Mouse (Mus musculus): ENCODE data around the gene Pitpnm3. TPM values are rescaled to one million over a fixed set of nuclear protein-coding genes. Genes with fewer than 3 reads are reported as not detected.

Pitpnm3 gene
- polyA plus RNA-seq, 1 experiment from 2014 or later = 0.03 TPM

DNA sequence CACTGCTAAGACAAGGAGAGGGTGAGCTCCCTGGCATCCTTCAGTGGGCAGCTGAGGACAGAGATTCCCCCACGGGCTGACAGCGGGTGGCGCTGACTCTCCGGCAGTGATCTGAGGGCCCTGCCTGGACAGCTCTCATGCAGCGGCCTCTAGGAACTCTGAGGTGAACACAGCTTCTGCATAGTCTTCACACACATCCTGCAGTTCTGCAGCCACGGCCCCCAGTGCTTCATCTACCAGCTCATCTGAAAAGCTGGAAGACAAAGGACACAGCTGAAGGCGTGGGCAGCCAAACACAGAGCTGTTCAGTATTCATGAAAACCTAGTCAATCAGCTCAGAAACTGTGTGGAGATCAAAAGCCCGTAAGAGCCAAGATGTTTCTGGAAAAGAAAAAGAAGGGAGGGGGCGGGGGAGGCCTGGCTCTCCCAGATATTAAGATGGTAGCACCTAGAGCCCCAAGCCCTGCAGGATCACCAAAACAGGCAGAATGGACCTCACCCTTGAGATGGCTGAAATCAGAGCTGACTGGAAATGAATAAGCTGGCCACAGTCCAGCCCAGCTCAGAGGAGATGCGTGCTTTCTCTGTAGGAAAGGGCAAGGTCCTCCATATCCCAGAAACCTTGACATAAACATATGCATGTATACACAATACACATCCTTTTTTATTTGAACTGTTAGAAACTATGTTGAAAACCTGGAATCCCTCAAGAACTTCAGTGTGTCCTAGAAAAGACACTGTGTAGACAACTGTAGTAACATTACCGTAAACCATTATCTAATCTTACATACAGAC is 19.8 kb upstream of the Pitpnm3 start:
- no peak overlapping the region for H3K27ac ChIP-seq
- peaks cover 69% of the 10 kb centered on the region for H3K36me3 ChIP-seq
- no peaks in the 10 kb centered on the region for H3K27me3 ChIP-seq (ENCODE audit: low read depth, poor library complexity, severe bottlenecking)
- DNase-seq (ENCODE audit: low spot score) = no peak
- 85% methylated on average over 11 of the region's 11 CpGs for WGBS
- H3K4me1 ChIP-seq = peaks cover 8% of the 10 kb centered on the region
- H3K9me3 ChIP-seq (replicated peaks) = no peaks in the 10 kb centered on the region
- H3K4me3 ChIP-seq = no peak overlapping the region

DNA sequence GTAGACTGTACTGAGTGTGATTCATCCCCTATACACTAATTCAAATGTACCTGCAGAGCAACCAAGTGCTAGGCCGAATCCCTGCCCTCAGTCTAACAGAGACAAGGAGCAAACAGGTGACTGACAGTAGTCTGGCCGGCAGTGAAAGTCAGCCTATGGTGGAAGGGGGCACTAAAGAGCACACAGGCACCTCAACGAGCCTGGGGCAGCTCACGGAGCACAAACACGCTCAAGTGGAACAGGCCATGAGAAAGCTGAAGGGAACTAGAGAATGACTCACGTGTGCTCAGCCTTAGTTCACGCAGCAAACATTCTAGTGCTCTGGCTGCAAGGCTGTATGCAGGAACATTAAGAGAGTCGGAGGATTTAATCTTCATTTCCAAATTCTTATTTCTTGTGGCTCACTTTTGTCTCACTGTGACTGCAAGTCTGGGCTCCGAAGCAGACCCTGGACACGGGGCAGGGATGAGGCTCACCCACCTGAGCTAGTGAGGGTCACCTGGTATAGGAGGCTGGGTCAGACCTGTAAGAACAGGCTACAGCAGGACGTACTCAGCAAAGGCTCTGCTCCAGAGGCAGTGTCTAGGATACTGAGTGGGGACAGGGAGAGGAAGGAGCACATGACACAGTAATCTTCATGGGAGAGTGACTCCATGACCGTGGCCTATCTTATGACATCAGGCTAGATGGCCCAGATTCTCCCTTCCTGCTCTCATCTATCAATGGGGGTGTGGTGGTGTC is 17.7 kb upstream of the Pitpnm3 start:
- no peak for DNase-seq (ENCODE audit: low spot score)
- peaks cover 8% of the 10 kb centered on the region for H3K4me1 ChIP-seq
- H3K36me3 ChIP-seq = peaks cover 51% of the 10 kb centered on the region
- WGBS = 86% methylated on average over 12 of the region's 12 CpGs
- no peaks in the 10 kb centered on the region for H3K9me3 ChIP-seq (replicated peaks)
- H3K27me3 ChIP-seq (ENCODE audit: low read depth, poor library complexity, severe bottlenecking) = no peaks in the 10 kb centered on the region
- H3K27ac ChIP-seq = no peak overlapping the region
- no peak overlapping the region for H3K4me3 ChIP-seq

DNA sequence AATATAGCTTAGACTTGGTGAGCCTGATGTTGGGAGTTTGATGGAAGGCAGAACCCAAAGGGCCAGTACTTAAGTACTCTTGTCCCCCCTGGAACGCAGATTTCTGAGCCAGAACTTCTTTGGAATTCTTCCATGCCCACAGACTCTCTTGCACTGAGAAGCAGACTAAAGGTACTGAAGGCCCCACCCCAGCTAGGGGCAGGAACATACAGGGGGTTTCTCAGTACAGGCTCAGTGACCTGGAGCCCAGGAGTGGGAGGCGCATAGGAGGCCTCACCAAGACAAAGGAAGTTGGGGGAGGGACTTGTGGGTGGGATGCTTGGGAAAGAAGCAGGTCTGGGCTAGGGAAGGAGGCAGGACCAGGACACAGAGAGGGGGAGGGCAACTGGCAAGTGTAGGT is 15.5 kb upstream of the Pitpnm3 start:
- Histone ChIP-seq H3K27me3 (ENCODE audit: low read depth, poor library complexity, severe bottlenecking) (no peaks in the 10 kb centered on the region), H3K27ac (peak overlapping the region; percentile 63), H3K4me3 (no peak overlapping the region), H3K4me1 (peaks cover 8% of the 10 kb centered on the region), H3K36me3 (peaks cover 30% of the 10 kb centered on the region), H3K9me3 (replicated peaks) (no peaks in the 10 kb centered on the region)
- 68% methylated on average over 2 of the region's 2 CpGs for WGBS
- DNase-seq (ENCODE audit: low spot score) = no peak

DNA sequence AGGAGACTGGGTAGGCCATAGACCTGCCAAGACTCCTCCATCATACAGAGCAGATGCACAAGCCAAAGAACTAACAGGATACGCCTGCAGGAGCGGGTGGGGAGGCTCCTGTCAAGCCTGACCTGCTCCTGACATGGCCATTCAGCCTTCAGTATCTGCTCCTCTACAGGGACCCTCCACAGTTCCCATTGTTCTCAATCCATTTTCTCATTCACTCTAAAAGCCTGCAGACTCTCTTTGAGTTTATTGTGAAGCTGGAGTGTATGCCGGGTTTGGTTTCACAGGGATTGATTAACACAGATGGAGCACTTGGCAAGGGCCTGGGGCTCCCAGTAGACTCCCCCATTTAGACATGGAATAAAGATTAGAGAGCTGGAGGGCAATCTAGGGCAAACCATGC is 12.3 kb upstream of the Pitpnm3 start:
- DNase-seq (ENCODE audit: low spot score) = no peak

DNA sequence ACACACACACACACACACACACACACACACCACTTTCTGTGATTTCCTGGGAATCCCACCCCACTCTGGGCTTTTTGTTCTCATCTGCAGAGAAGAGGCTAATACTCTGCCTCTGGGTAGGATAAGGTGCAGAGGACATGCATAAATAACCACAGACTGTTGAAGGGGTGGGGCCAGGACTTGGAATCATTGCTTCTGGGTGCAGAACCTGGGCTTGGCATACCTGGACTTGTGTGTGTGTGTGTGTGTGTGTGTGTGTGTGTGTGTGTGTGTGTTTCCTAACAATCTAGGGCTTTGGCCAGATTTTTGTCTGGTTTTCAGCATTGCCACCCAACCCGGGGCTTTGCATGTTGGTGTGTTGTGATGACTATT is 10.3 kb upstream of the Pitpnm3 start:
- Histone ChIP-seq H3K4me3 (no peak overlapping the region), H3K4me1 (peaks cover 12% of the 10 kb centered on the region; the same call in 1 of the 2 replicates), H3K27ac (no peak overlapping the region), H3K9me3 (replicated peaks) (no peaks in the 10 kb centered on the region), H3K27me3 (ENCODE audit: low read depth, poor library complexity, severe bottlenecking) (no peaks in the 10 kb centered on the region), H3K36me3 (no peaks in the 10 kb centered on the region)
- no peak for DNase-seq (ENCODE audit: low spot score)
- 88% methylated on average over 1 of the region's 1 CpGs for WGBS

More for the DNA sequence above, 12.3 kb upstream of the Pitpnm3 start:
- 68% methylated on average over 3 of the region's 3 CpGs for WGBS
- no peak overlapping the region for H3K4me3 ChIP-seq
- peaks cover 18% of the 10 kb centered on the region for H3K4me1 ChIP-seq
- H3K27ac ChIP-seq = no peak overlapping the region
- no peaks in the 10 kb centered on the region for H3K27me3 ChIP-seq (ENCODE audit: low read depth, poor library complexity, severe bottlenecking)
- H3K36me3 ChIP-seq = peaks cover 2% of the 10 kb centered on the region; the same call in 1 of the 2 replicates
- H3K9me3 ChIP-seq (replicated peaks) = no peaks in the 10 kb centered on the region

DNA sequence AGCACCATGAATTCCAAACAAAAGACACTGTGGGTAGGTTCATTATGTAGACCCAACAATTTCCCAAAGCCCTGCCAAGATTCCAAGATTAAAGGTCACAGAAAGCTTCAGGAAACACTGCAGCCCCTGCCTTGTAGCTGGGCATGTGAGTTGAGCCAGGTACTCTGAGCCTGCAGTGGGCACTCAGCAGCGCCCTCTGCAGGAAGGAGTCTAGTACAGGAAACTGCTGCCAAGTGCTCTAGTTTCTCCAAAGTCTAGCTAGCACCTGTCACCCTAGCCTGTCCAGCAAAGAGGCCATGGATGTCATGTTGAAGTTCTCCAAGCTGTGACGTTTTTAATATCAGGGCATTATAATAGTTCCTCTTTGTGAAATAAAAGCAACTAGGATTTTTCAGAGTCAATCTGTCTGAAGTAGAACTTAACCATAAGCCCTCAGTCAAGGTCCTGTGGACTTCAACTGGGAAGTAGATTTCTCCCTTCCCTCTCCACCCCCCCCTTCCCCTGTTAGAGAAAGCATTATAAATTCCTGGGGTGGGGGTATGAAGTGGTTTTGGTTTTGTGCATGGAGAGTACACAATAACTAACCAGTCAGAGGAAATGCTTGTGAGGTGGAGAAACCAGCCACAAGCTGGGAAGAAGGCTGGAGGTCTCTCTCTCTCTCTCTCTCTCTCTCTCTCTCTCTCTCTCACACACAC is 9.8 kb upstream of the Pitpnm3 start:
- Histone ChIP-seq H3K27me3 (ENCODE audit: low read depth, poor library complexity, severe bottlenecking) (no peaks in the 10 kb centered on the region), H3K9me3 (replicated peaks) (no peaks in the 10 kb centered on the region), H3K36me3 (no peaks in the 10 kb centered on the region), H3K27ac (no peak overlapping the region), H3K4me3 (no peak overlapping the region), H3K4me1 (peaks cover 12% of the 10 kb centered on the region; the same call in 1 of the 2 replicates)
- DNase-seq (ENCODE audit: low spot score) = no peak
- 15% methylated on average over 2 of the region's 2 CpGs for WGBS

DNA sequence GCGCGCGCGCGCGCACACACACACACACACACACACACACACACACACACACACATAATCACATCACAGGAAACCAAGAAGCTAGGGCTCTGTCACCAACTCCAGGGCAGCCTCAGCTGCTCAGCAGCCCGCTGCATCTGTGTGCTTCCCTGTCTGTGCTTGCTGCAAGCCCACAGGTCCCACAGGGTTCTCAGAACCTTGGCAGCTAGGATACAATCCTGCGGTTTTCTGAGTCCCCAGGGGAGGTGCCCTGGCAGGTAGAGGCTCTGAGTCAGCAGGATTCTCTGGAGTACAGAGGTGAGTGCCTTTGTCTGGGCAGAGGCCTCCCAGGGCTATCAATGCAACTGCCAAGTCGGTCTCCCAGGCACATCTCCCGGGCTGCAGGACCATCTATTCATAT is 7.3 kb upstream of the Pitpnm3 start:
- 0 out of 2 replicates have a peak overlapping the region, but pooled peaks have one; percentile 8 for H3K27ac ChIP-seq
- peaks cover 12% of the 10 kb centered on the region; the same call in 1 of the 2 replicates for H3K4me1 ChIP-seq
- 43% methylated on average over 10 of the region's 10 CpGs for WGBS
- no peak for DNase-seq (ENCODE audit: low spot score)
- H3K4me3 ChIP-seq = no peak overlapping the region
- no peaks in the 10 kb centered on the region for H3K9me3 ChIP-seq (replicated peaks)
- peaks cover 18% of the 10 kb centered on the region for H3K27me3 ChIP-seq (ENCODE audit: low read depth, poor library complexity, severe bottlenecking)
- no peaks in the 10 kb centered on the region for H3K36me3 ChIP-seq

DNA sequence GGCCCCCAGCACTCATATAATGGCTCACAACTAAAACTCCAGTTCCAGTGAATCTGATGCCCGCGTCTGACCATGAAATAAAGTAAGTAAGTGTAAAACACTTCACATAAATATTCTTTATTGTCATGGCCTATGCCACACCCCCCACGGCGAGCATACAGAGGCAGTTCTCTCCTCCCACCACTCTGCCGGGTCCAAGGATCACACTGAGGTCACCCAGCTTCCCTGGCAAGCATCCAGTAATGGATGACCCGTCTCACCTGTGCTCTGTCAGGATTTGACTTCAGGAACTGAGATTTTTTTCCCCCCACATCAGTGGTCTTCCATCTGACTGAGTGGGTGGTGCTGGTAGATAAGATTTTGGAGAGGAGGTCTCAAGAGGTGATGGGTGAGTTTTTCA is 4.6 kb upstream of the Pitpnm3 start:
- H3K36me3 ChIP-seq = no peaks in the 10 kb centered on the region
- H3K4me1 ChIP-seq = peaks cover 20% of the 10 kb centered on the region
- 70% methylated on average over 6 of the region's 6 CpGs for WGBS
- peaks cover 45% of the 10 kb centered on the region for H3K27me3 ChIP-seq (ENCODE audit: low read depth, poor library complexity, severe bottlenecking)
- no peak overlapping the region for H3K4me3 ChIP-seq
- no peak for DNase-seq (ENCODE audit: low spot score)
- no peaks in the 10 kb centered on the region for H3K9me3 ChIP-seq (replicated peaks)
- no peak overlapping the region for H3K27ac ChIP-seq

DNA sequence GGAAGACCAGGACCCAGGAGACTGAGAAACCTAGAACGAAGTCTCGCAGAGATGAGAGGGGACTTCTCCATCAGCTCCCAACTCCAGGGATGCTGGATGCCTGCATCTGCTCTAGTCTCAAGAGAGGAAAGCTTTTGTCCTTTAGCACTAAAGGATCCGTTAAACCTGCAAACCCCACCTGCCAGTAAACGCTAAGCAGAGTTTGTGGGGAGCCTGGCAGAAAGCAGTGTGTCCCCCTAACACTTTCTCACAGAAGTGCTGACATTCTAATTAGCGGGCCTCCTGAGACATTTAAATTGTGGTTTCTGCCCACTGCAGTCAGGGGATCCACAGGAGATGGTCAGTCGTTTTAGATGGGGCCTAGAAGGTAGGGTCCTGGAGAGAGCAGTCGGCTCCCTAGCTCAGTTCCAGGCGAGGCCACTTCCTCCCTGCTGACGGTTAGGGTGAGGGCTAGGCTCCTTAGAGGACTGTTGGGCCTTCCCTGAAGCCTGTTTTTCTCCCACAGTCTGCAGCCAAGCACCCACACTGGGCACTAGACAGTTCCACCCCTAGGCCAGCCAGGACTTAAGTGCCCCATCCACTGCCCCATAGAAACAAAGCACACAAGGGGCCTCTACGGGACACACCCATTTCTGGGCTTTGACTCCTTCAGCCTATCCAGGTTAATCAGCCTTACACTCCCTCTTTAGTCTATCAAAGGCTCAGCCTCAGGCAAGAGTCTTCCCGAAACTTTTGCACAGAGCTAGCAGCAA is 829 bp upstream of the Pitpnm3 start:
- Histone ChIP-seq H3K36me3 (no peaks in the 10 kb centered on the region), H3K27me3 (ENCODE audit: low read depth, poor library complexity, severe bottlenecking) (peaks cover 82% of the 10 kb centered on the region), H3K4me3 (peak overlapping the region; percentile 70), H3K27ac (no peak overlapping the region), H3K4me1 (peaks cover 25% of the 10 kb centered on the region), H3K9me3 (replicated peaks) (no peaks in the 10 kb centered on the region)
- no peak for DNase-seq (ENCODE audit: low spot score)
- 20% methylated on average over 11 of the region's 11 CpGs for WGBS

DNA sequence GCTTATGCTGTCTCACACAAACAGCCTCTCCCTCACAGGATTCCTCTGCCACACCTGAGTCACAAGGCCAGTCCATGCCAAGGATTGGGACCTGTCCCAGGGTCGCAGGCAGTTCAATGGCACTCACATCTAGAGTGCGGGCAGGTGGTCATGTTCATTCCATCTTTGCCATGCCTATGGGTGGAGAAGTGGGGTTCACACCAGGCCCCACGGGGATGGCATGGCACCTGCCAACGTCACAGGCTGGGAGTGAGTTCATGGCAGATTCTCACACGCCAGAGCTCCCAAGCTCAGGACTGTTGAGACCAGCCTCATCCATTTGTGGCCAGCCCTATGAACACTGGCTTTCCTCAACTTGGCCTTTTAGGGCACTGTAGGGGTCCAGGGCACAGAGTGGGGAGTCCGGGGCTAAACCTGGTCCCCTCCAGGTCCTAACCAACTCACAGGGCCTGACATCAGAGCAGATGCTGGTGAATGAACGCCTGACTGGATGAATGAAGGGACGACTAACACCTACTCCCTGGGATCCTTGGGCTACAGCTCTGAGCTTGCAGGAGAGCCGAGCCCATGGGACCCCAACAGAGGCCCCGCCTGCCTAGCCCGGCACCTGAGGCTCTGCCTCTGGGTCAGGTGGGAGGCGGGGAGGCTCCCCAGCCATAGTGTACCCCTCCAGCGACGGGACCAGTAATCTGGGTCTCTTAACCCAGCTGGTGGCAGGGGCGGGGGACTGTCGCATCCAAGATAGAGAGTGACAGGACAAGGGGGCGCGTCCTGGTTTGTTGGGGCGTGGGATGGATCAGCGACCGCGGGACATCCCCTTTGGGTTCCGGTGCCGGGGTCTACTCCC is 819 bp downstream of the Pitpnm3 start:
- Histone ChIP-seq H3K9me3 (replicated peaks) (no peaks in the 10 kb centered on the region), H3K4me3 (peak overlapping the region; percentile 70), H3K4me1 (peaks cover 32% of the 10 kb centered on the region), H3K36me3 (no peaks in the 10 kb centered on the region), H3K27me3 (ENCODE audit: low read depth, poor library complexity, severe bottlenecking) (peaks cover 94% of the 10 kb centered on the region), H3K27ac (peak overlapping the region; percentile 47)
- no peak for DNase-seq (ENCODE audit: low spot score)
- 10% methylated on average over 24 of the region's 24 CpGs for WGBS

DNA sequence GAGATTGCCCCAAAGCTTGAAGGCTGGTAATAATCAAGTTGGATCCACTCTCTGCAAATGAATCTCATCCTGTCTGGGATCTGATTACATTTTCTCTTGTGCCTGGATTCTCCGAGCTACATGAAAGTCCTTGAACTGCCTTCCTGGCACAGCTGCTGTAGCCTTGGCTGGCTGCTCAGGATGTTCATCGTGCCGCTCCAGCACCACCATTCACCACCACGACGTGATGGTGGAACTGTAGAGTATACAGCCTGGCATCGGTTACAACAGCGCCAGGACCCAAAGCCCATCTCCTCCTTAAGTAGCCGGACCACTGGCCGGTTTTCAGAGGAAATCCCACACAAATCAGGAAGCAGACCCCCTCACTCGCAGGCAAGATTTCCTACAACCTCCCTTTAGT is 2.5 kb downstream of the Pitpnm3 start:
- no peak overlapping the region for H3K4me3 ChIP-seq
- H3K27me3 ChIP-seq (ENCODE audit: low read depth, poor library complexity, severe bottlenecking) = peaks cover 78% of the 10 kb centered on the region
- H3K27ac ChIP-seq = no peak overlapping the region
- WGBS = 82% methylated on average over 10 of the region's 10 CpGs
- DNase-seq (ENCODE audit: low spot score) = no peak
- H3K4me1 ChIP-seq = peaks cover 32% of the 10 kb centered on the region
- H3K36me3 ChIP-seq = no peaks in the 10 kb centered on the region
- H3K9me3 ChIP-seq (replicated peaks) = no peaks in the 10 kb centered on the region

DNA sequence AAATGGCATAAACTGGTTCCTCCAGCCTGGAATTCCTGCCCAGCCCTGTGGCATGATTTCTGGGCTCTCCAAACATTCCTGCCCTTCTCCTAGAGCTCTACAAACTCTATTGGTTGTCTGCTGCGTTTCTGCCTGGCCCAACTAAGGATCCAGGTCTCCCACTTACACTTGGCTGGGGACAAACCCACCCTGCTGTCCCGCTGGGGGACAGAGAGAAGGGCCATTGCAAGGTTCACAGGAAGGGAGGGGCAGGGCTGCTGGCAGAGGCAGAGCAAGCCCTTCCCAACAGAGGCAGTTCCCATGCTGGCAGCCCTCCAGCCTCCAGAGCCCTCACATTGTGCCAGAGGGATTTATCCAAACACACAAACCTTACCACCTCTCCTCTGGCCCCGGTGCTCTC is 3.3 kb downstream of the Pitpnm3 start:
- H3K4me1 ChIP-seq = peaks cover 32% of the 10 kb centered on the region
- 29% methylated on average over 3 of the region's 3 CpGs for WGBS

More for the DNA sequence above, 3.3 kb downstream of the Pitpnm3 start:
- Histone ChIP-seq H3K9me3 (replicated peaks) (no peaks in the 10 kb centered on the region), H3K4me3 (no peak overlapping the region), H3K27ac (no peak overlapping the region), H3K27me3 (ENCODE audit: low read depth, poor library complexity, severe bottlenecking) (peaks cover 70% of the 10 kb centered on the region), H3K36me3 (no peaks in the 10 kb centered on the region)
- DNase-seq (ENCODE audit: low spot score) = no peak
